Mouse (Mus musculus): ENCODE measurements around the gene Creg1. TPM values are rescaled to one million over a fixed set of nuclear protein-coding genes. Genes with fewer than 3 reads are reported as not detected.

Creg1 gene
- 100 to 1,000 TPM in 3 of 26 experiments, 10 to 100 TPM in 23; 17.4 to 124 (median 36.1) TPM for total RNA-seq (2018; cell fraction: chromatin; rRNA removed)
- total RNA-seq (2018; cell fraction: cytosol; rRNA removed) = 100 to 1,000 TPM; 262 to 745 (median 448) TPM
- 100 to 1,000 TPM in 25 of 26 experiments, 10 to 100 TPM in 1; 72.5 to 401 (median 197) TPM for total RNA-seq (2018; cell fraction: nucleus; rRNA removed)
- polyA plus RNA-seq (2018) = 629 to 1,120 TPM (median 845 TPM) in 3 replicates

DNA sequence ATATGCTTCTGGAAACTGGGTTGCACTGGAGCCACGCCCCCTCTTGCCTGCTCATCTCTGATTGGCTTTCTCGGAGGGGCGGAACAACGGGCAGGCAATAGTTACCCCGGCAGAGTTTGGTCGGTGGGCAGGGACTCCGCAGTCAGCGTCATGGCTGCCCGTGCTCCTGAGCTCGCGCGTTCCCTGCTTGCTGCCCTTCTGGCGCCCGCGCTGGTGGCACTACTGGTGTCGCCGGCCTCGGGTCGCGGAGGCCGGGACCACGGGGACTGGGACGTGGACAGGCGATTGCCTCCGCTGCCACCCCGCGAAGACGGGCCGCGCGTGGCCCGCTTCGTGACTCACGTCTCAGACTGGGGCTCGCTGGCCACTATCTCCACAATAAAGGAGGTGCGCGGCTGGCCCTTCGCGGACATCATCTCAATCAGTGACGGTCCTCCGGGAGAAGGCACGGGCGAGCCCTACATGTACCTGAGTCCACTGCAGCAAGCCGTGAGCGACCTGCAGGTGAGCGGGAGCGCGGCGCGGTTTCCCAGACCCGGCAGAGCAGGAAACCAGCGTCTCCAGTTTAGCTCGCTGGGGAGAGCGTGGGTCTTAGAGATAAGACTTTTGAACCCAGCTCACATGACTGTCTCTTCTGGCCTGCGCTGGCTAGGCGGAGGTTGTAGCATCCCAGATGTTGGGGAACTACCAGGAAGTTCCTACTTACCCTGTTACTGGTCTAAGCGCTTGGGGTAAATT, at the start of gene Creg1:
Gene Creg1 (plus strand): TSS at position 112 of the 738 bp plus-strand sequence.
- H3K27ac ChIP-seq = peak within 1 kb of the TSS; percentile 94
- H3K4me3 ChIP-seq (ENCODE audit: inconsistent target) = peak within 1 kb of the TSS; percentile 90
- WGBS (ENCODE audit: missing documents) = under 1% methylated on average over 57 of the region's 57 CpGs
- H3K36me3 ChIP-seq (ENCODE audit: inconsistent target) = no peaks in the 10 kb centered on the region
- peaks cover 50% of the 10 kb centered on the region for H3K79me2 ChIP-seq (ENCODE audit: inconsistent target)

DNA sequence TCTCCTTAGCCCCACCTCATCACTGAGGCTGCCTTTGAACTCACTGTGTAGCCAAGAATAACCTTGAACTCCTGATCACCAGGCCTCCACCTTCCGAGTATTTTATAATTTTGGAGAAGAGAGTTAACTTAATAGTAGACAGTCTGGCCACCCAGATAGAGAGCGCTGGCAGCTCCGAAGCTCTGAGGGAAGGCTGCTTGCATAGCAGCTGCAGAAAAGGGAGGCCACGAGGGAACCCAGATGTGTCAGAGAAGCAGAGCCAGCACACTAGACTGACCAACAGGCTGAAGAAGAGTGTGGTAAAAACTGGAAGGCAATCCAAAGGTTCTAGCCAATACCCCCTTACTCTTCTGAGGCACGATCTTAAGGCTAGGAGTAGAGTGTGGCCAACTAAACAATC, 49.7 kb upstream of the Creg1 start:
- Histone ChIP-seq H3K36me3 (ENCODE audit: inconsistent target) (no peaks in the 10 kb centered on the region), H3K4me3 (ENCODE audit: inconsistent target) (no peak overlapping the region), H3K27ac (no peak overlapping the region), H3K79me2 (ENCODE audit: inconsistent target) (no peaks in the 10 kb centered on the region)
- 97% methylated on average over 5 of the region's 5 CpGs for WGBS (ENCODE audit: missing documents)

- no peak overlapping the region for H3K27ac ChIP-seq
- no peaks in the 10 kb centered on the region for H3K79me2 ChIP-seq (ENCODE audit: inconsistent target)
- WGBS (ENCODE audit: missing documents) = 90% methylated on average over 4 of the region's 4 CpGs
- no peak overlapping the region for H3K4me3 ChIP-seq (ENCODE audit: inconsistent target)
- no peaks in the 10 kb centered on the region for H3K36me3 ChIP-seq (ENCODE audit: inconsistent target)
Measured at GRCm38 (mm10) chr1:165716426-165716825, 47.1 kb upstream of the Creg1 start.

DNA sequence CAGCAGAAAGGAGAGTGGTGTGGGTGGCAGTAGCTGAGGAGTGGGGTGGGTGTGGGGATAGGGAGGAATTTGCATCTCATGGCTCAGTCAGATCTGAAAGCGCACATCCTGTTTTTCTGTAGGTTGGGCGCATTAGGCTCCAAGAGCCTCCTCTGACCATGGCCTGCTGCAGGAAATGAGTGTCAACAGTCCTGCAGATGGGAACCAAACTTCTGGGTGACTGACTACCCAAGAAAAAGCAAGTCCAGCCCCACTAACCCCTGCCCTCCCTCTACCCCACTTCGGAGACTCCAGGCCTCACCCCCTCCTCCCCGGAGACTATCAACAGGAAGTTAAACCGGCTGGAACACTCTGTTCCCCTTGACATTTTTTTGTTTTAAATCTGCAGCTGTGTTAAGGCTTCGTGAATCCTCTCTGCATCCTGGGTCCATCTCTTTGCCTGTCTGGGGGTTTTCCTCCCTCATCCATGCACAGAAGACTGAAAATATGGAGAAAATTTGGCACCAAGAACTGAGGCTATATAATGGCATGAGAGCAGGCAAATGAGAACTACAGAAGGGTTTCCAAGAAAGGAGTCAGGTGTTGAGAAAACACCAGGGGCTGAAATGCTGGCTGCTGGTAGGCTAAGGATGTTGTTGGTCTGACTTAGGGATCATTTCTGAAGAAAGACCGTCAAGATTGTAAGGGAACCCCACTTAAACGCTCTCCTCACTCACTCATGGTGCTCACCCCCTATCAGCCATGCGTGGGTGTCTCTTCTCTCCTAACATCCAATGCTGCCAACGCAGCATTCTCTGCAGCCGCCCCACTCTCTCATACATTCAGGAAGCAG, 45.6 kb upstream of the Creg1 start:
- Histone ChIP-seq H3K79me2 (ENCODE audit: inconsistent target) (no peaks in the 10 kb centered on the region), H3K4me3 (ENCODE audit: inconsistent target) (peak overlapping the region; percentile 12), H3K36me3 (ENCODE audit: inconsistent target) (no peaks in the 10 kb centered on the region), H3K27ac (peak overlapping the region; percentile 87)
- WGBS (ENCODE audit: missing documents) = 6% methylated on average over 11 of the region's 11 CpGs

GRCm38 (mm10) chr1:165718543-165719105, 44.9 kb upstream of the Creg1 start:
- WGBS (ENCODE audit: missing documents) = 6% methylated on average over 15 of the region's 15 CpGs
- Histone ChIP-seq H3K4me3 (ENCODE audit: inconsistent target) (peak overlapping the region; percentile 12), H3K27ac (peak overlapping the region; percentile 87), H3K79me2 (ENCODE audit: inconsistent target) (no peaks in the 10 kb centered on the region), H3K36me3 (ENCODE audit: inconsistent target) (no peaks in the 10 kb centered on the region)

GRCm38 (mm10) chr1:165722531-165723123, 40.9 kb upstream of the Creg1 start:
- Histone ChIP-seq H3K79me2 (ENCODE audit: inconsistent target) (no peaks in the 10 kb centered on the region), H3K27ac (no peak overlapping the region), H3K36me3 (ENCODE audit: inconsistent target) (no peaks in the 10 kb centered on the region), H3K4me3 (ENCODE audit: inconsistent target) (no peak overlapping the region)
- 88% methylated on average over 8 of the region's 9 CpGs for WGBS (ENCODE audit: missing documents)

DNA sequence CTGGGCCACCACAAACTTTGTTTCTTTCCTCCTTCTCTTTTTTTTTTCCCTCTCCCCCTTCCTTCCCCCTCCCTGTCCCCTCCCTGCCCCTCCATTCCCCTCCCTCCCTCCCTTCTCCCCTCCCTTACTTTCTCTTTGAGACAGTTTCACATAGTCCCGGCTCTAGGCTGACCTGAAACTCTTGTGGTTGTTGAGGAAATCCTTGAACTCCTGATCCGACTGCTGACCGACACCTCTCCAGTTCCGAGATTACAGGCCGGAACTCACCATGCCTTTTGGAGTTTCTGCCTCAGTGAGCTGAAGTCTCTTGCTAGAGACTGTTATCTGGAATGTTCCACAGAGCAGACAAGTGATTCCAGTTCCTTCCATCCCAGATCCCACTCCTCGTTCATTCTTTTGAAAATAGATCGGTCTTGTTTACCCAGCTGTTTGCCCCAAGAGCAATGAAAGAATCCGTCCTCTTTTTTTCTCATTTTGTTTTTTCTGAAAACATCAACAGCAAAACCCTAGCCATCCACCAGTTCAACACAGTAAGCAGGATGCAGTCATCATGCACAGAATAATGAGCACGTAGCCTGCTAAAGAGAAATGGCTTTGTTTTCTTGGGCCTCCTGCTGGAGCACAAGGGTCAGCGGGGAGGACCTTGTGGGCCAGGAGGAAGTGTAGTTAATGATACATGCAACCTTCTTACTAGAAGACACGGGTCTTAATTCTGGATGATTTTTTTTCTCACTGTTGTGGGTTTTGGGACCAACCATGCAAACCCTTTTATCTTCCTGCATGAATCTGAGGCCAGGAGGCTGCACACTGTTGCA, 39.1 kb upstream of the Creg1 start:
- no peaks in the 10 kb centered on the region for H3K79me2 ChIP-seq (ENCODE audit: inconsistent target)
- H3K36me3 ChIP-seq (ENCODE audit: inconsistent target) = no peaks in the 10 kb centered on the region
- H3K4me3 ChIP-seq (ENCODE audit: inconsistent target) = no peak overlapping the region
- WGBS (ENCODE audit: missing documents) = 51% methylated on average over 10 of the region's 11 CpGs
- no peak overlapping the region for H3K27ac ChIP-seq

DNA sequence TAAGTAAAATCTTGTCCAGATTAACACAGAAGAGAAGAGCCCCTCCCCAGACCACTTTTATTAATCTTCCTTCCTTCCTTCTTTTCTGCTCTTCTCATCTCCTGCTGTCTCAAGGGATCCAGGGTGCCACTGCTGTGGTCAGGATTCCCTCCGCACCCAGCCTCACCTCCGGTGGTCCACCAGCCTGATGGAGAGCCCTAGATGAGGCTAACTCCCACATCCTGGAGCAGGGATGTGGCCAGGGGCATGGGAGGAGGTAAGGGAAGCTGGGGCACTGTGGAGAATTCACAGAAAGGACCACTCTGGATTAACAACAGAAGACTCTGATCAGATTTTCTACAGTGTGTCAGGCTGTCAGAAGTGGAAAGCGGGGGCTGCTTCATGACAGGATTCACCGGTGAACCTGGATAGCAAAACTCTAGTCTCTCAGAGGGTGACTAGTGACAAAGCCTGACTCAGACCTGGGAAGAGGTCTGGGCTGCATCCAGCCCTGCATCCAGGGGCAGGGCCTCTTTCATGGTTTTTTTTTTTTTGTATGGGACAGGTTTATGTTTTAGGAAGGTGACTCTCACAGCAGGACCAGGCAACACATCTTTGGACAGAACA, 38.4 kb upstream of the Creg1 start:
- no peak overlapping the region for H3K4me3 ChIP-seq (ENCODE audit: inconsistent target)
- no peaks in the 10 kb centered on the region for H3K36me3 ChIP-seq (ENCODE audit: inconsistent target)
- 83% methylated on average over 4 of the region's 4 CpGs for WGBS (ENCODE audit: missing documents)
- H3K27ac ChIP-seq = no peak overlapping the region
- no peaks in the 10 kb centered on the region for H3K79me2 ChIP-seq (ENCODE audit: inconsistent target)

GRCm38 (mm10) chr1:165726986-165727385, 36.6 kb upstream of the Creg1 start:
- H3K4me3 ChIP-seq (ENCODE audit: inconsistent target) = no peak overlapping the region
- WGBS (ENCODE audit: missing documents) = 100% methylated on average over 1 of the region's 1 CpGs
- H3K27ac ChIP-seq = no peak overlapping the region
- H3K79me2 ChIP-seq (ENCODE audit: inconsistent target) = no peaks in the 10 kb centered on the region
- no peaks in the 10 kb centered on the region for H3K36me3 ChIP-seq (ENCODE audit: inconsistent target)

GRCm38 (mm10) chr1:165728057-165728639, 35.4 kb upstream of the Creg1 start:
- Histone ChIP-seq H3K79me2 (ENCODE audit: inconsistent target) (no peaks in the 10 kb centered on the region), H3K4me3 (ENCODE audit: inconsistent target) (no peak overlapping the region), H3K36me3 (ENCODE audit: inconsistent target) (no peaks in the 10 kb centered on the region), H3K27ac (no peak overlapping the region)
- WGBS (ENCODE audit: missing documents) = 98% methylated on average over 3 of the region's 3 CpGs

GRCm38 (mm10) chr1:165730129-165730528, 33.4 kb upstream of the Creg1 start:
- Histone ChIP-seq H3K4me3 (ENCODE audit: inconsistent target) (no peak overlapping the region), H3K36me3 (ENCODE audit: inconsistent target) (no peaks in the 10 kb centered on the region), H3K27ac (no peak overlapping the region), H3K79me2 (ENCODE audit: inconsistent target) (no peaks in the 10 kb centered on the region)
- 0% methylated on average over 1 of the region's 1 CpGs for WGBS (ENCODE audit: missing documents)

DNA sequence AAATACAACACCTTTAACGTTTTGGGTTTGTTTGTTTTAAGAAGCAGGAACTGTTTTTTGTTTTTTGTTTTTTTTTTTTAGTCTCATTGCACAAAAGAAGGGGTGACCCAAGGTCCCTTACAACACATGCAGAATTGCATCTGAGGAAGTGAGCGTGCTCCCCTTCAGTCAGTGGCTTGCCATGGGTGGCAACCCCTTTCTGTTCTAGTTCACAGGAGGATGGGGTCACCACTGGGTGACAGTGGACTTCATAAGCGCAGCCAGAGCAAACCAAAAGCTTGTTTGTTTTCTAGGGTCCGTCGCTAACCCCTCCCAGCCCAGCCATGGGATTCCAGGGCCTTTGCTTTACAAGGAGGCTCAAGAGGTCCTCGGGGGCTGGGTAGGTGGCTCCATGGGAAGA, 32.0 kb upstream of the Creg1 start:
- Histone ChIP-seq H3K4me3 (ENCODE audit: inconsistent target) (no peak overlapping the region), H3K79me2 (ENCODE audit: inconsistent target) (no peaks in the 10 kb centered on the region), H3K36me3 (ENCODE audit: inconsistent target) (no peaks in the 10 kb centered on the region), H3K27ac (no peak overlapping the region)
- WGBS (ENCODE audit: missing documents) = 83% methylated on average over 6 of the region's 6 CpGs

GRCm38 (mm10) chr1:165734840-165735239, 28.7 kb upstream of the Creg1 start:
- Histone ChIP-seq H3K4me3 (ENCODE audit: inconsistent target) (no peak overlapping the region), H3K36me3 (ENCODE audit: inconsistent target) (no peaks in the 10 kb centered on the region), H3K27ac (no peak overlapping the region), H3K79me2 (ENCODE audit: inconsistent target) (no peaks in the 10 kb centered on the region)
- WGBS (ENCODE audit: missing documents) = 34% methylated on average over 2 of the region's 2 CpGs

Data from macrophage (primary cell).